ENCODE assay signal across 22 mouse cellular contexts in genomic region chr13:108263042-108263441, GRCm38 (mm10). TPM values are rescaled to one million over a fixed set of nuclear protein-coding genes. Genes with fewer than 3 reads are reported as not detected.
A peak's percentile ranks its signal among the peaks of the same experiment; 100 is the strongest.
DNase-seq lines count a peak whose midpoint lies in the region; ATAC-seq lines count a peak whose summit lies in the region.
"Had no signal": no experiment of that assay in that cellular context is flagged by ENCODE, and none has a peak within 500 bp of the region (broad histone marks: within the 10 kb centered on the region; RNA-seq: fewer than 3 reads in every experiment).

No protein-coding gene starts in this region.

- 0 out of 2 replicates have a peak overlapping the region, but pooled peaks have one; percentile 8 for H3K4me2 ChIP-seq in hindbrain, embryonic 16.5 days (ENCODE audit: low read length)
- H3K4me2 ChIP-seq in midbrain, embryonic 14.5 days (ENCODE audit: low read length): no peak overlapping the region
- H3K4me2 ChIP-seq in midbrain, embryonic 11.5 days: no peak overlapping the region
- H3K4me2 ChIP-seq: embryonic facial prominence, embryonic 12.5 days; lung, embryonic 15.5 days; neural tube, embryonic 15.5 days; stomach, embryonic 15.5 days had no signal

- no peak overlapping the region for H3K27ac ChIP-seq in hindbrain, embryonic 16.5 days (ENCODE audit: low read depth, low read length)
- H3K27ac ChIP-seq in hindbrain, embryonic 10.5 days: no peak overlapping the region
- no peak overlapping the region for H3K27ac ChIP-seq in midbrain, embryonic 14.5 days (replicated peaks; ENCODE audit: low read depth, low read length)
- H3K27ac ChIP-seq in midbrain, embryonic 11.5 days (ENCODE audit: low read depth, low read length): no peak overlapping the region
- H3K27ac ChIP-seq: embryonic facial prominence, embryonic 12.5 days; heart, embryonic 10.5 days; lung, embryonic 15.5 days; neural tube, embryonic 15.5 days; stomach, embryonic 15.5 days had no signal

- no peaks in the 10 kb centered on the region for H3K9me3 ChIP-seq in hindbrain, embryonic 16.5 days (ENCODE audit: control insufficient read depth, low read length)
- no peaks in the 10 kb centered on the region for H3K9me3 ChIP-seq in hindbrain, embryonic 10.5 days
- H3K9me3 ChIP-seq in midbrain, embryonic 14.5 days (ENCODE audit: control insufficient read depth, low read length): no peaks in the 10 kb centered on the region
- no peaks in the 10 kb centered on the region for H3K9me3 ChIP-seq in midbrain, embryonic 11.5 days (ENCODE audit: control insufficient read depth, low read length)
- H3K9me3 ChIP-seq: embryonic facial prominence, embryonic 12.5 days; heart, embryonic 10.5 days; lung, embryonic 15.5 days; neural tube, embryonic 15.5 days; stomach, embryonic 15.5 days had no signal

- no peaks in the 10 kb centered on the region for H3K27me3 ChIP-seq in hindbrain, embryonic 16.5 days (replicated peaks; ENCODE audit: control insufficient read depth, insufficient read depth, low read length)
- no peaks in the 10 kb centered on the region for H3K27me3 ChIP-seq in hindbrain, embryonic 10.5 days (ENCODE audit: insufficient read depth, poor library complexity, severe bottlenecking)
- no peaks in the 10 kb centered on the region for H3K27me3 ChIP-seq in midbrain, embryonic 14.5 days (ENCODE audit: control insufficient read depth, insufficient read depth, low read length)
- no peaks in the 10 kb centered on the region for H3K27me3 ChIP-seq in midbrain, embryonic 11.5 days (ENCODE audit: control insufficient read depth, insufficient read depth, low read length)
- H3K27me3 ChIP-seq: embryonic facial prominence, embryonic 12.5 days; lung, embryonic 15.5 days; neural tube, embryonic 15.5 days; stomach, embryonic 15.5 days had no signal

- H3K4me3 ChIP-seq in hindbrain, embryonic 16.5 days (ENCODE audit: low read length): no peak overlapping the region
- H3K4me3 ChIP-seq in hindbrain, embryonic 10.5 days: no peak overlapping the region
- H3K4me3 ChIP-seq in midbrain, embryonic 14.5 days (replicated peaks; ENCODE audit: low read depth, low read length): no peak overlapping the region
- no peak overlapping the region for H3K4me3 ChIP-seq in midbrain, embryonic 11.5 days (ENCODE audit: low read depth, low read length)
- H3K4me3 ChIP-seq: embryonic facial prominence, embryonic 12.5 days; heart, embryonic 10.5 days; lung, embryonic 15.5 days; neural tube, embryonic 15.5 days; stomach, embryonic 15.5 days had no signal

- WGBS in hindbrain, embryonic 16.5 days: 49% methylated on average over 8 of the region's 8 CpGs
- 64% methylated on average over 8 of the region's 8 CpGs for WGBS in hindbrain, embryonic 10.5 days
- 58% methylated on average over 8 of the region's 8 CpGs for WGBS in midbrain, embryonic 14.5 days
- WGBS in midbrain, embryonic 11.5 days: 69% methylated on average over 8 of the region's 8 CpGs

- H3K9ac ChIP-seq in hindbrain, embryonic 16.5 days (ENCODE audit: low read depth, low read length): no peak overlapping the region
- H3K9ac ChIP-seq in midbrain, embryonic 14.5 days (replicated peaks; ENCODE audit: low read length): no peak overlapping the region
- H3K9ac ChIP-seq in midbrain, embryonic 11.5 days (ENCODE audit: low read length): no peak overlapping the region
- H3K9ac ChIP-seq: embryonic facial prominence, embryonic 12.5 days; lung, embryonic 15.5 days; neural tube, embryonic 15.5 days; stomach, embryonic 15.5 days had no signal

- peak; percentile 10 to 68 for DNase-seq in adrenal gland, adult (ENCODE audit: inconsistent age in 2 of 2, low spot score in 1 of 2)
- DNase-seq in adrenal gland, postnatal 14 days: no peak
- no peak for DNase-seq in hindbrain, embryonic 10.5 days (ENCODE audit: low spot score)
- peak; percentile 36 for DNase-seq in midbrain, embryonic 14.5 days
- DNase-seq in midbrain, embryonic 11.5 days (ENCODE audit: low spot score, missing footprints): no peak
- DNase-seq in B cell, adult 2 months: no peak
- DNase-seq in right cerebral cortex, postnatal 14 days: no peak
- DNase-seq: cerebellum, adult 11 months; cerebellum, postnatal 25 days; gastrocnemius, postnatal 25 days; heart, postnatal 36 days; kidney, postnatal 14 days; liver; retina, postnatal 1 day; spleen, adult 18-20 months had no signal

- no peaks in the 10 kb centered on the region for H3K36me3 ChIP-seq in hindbrain, embryonic 16.5 days (ENCODE audit: control insufficient read depth, insufficient read depth, low read length)
- no peaks in the 10 kb centered on the region for H3K36me3 ChIP-seq in hindbrain, embryonic 10.5 days
- no peaks in the 10 kb centered on the region for H3K36me3 ChIP-seq in midbrain, embryonic 14.5 days (ENCODE audit: control insufficient read depth, insufficient read depth, low read length)
- H3K36me3 ChIP-seq in midbrain, embryonic 11.5 days (ENCODE audit: control insufficient read depth, insufficient read depth, low read length): no peaks in the 10 kb centered on the region
- H3K36me3 ChIP-seq: embryonic facial prominence, embryonic 12.5 days; heart, embryonic 10.5 days; lung, embryonic 15.5 days; neural tube, embryonic 15.5 days; stomach, embryonic 15.5 days had no signal

- H3K4me1 ChIP-seq in hindbrain, embryonic 16.5 days (ENCODE audit: control insufficient read depth, insufficient read depth, low read depth, low read length): no peaks in the 10 kb centered on the region
- H3K4me1 ChIP-seq in hindbrain, embryonic 10.5 days (replicated peaks): peaks cover 5% of the 10 kb centered on the region; the same call in 1 of the 2 replicates
- no peaks in the 10 kb centered on the region for H3K4me1 ChIP-seq in midbrain, embryonic 14.5 days (ENCODE audit: control insufficient read depth, insufficient read depth, low read length)
- no peaks in the 10 kb centered on the region for H3K4me1 ChIP-seq in midbrain, embryonic 11.5 days (ENCODE audit: control insufficient read depth, insufficient read depth, low read length)
- H3K4me1 ChIP-seq: embryonic facial prominence, embryonic 12.5 days; lung, embryonic 15.5 days; neural tube, embryonic 15.5 days; stomach, embryonic 15.5 days had no signal

- no peak for ATAC-seq in hindbrain, embryonic 16.5 days
- ATAC-seq in midbrain, embryonic 14.5 days (ENCODE audit: low FRiP score, low TSS enrichment): no peak
- ATAC-seq in midbrain, embryonic 11.5 days (ENCODE audit: low FRiP score): no peak
- ATAC-seq: inflammation-experienced regulatory T-cells, adult 6 months had no signal

RNA-seq across cellular contexts. Expression of gene Elovl7, which starts 48.8 kb away (rescaled TPM):
- total RNA-seq in adrenal gland, postnatal 14 days (2021): 3.2 and 3.5 TPM in 2 replicates
- polyA plus RNA-seq in hindbrain, embryonic 16.5 days (2015; fragmentation: Nextera tagmentation; extraction: Ambion mirVana): 4.1 and 5.0 TPM in 2 replicates
- 1.1 and 1.5 TPM in 2 replicates for polyA plus RNA-seq in hindbrain, embryonic 10.5 days (2016; fragmentation: Nextera tagmentation; extraction: Ambion mirVana)
- 1.1 and 1.5 TPM in 2 replicates for polyA plus RNA-seq in midbrain, embryonic 14.5 days (2014; fragmentation: Nextera tagmentation; extraction: Ambion mirVana)
- 0.46 and 0.88 TPM in 2 replicates for polyA plus RNA-seq in midbrain, embryonic 11.5 days (2014; fragmentation: Nextera tagmentation; extraction: Ambion mirVana)

RNA-seq across cellular contexts. Expression of gene Depdc1b, which starts 53.1 kb away (rescaled TPM):
- 3.8 and 3.9 TPM in 2 replicates for total RNA-seq in adrenal gland, postnatal 14 days (2021)
- polyA plus RNA-seq in hindbrain, embryonic 16.5 days (2015; fragmentation: Nextera tagmentation; extraction: Ambion mirVana): 1.7 and 2.0 TPM in 2 replicates
- 13.6 and 17.8 TPM in 2 replicates for polyA plus RNA-seq in hindbrain, embryonic 10.5 days (2016; fragmentation: Nextera tagmentation; extraction: Ambion mirVana)
- 2.1 and 2.5 TPM in 2 replicates for polyA plus RNA-seq in midbrain, embryonic 14.5 days (2014; fragmentation: Nextera tagmentation; extraction: Ambion mirVana)
- polyA plus RNA-seq in midbrain, embryonic 11.5 days (2014; fragmentation: Nextera tagmentation; extraction: Ambion mirVana): 16.8 and 17.3 TPM in 2 replicates

Comparison
In these comparisons a context has a peak if more than half of its experiments do, and no peak if none do; other contexts are left out.
1. DNase-seq: peak in adrenal gland, adult (2 of 2) and midbrain, embryonic 14.5 days (single experiment); none in adrenal gland, postnatal 14 days (single experiment), hindbrain, embryonic 10.5 days (single experiment), midbrain, embryonic 11.5 days (single experiment), B cell, adult 2 months (0 of 2) and right cerebral cortex, postnatal 14 days (single experiment).